Mouse (Mus musculus): ENCODE data around the gene Cds1. TPM values are rescaled to one million over a fixed set of nuclear protein-coding genes. Genes with fewer than 3 reads are reported as not detected.

The Cds1 gene
- polyA plus RNA-seq, 1 experiment: 112 TPM

GRCm38 (mm10) chr5:101772621-101773020 is 7.7 kb downstream of the Cds1 start:
- no peak for TF ChIP-seq CTCF (IDR thresholded peaks at IDR 0.05; ENCODE audit: extremely low read depth, insufficient read length, insufficient replicate concordance, low read depth, low read length)
- TF ChIP-seq POLR2A (IDR thresholded peaks at IDR 0.05; ENCODE audit: low read depth, low read length): no peak
- WGBS: 67% methylated on average over 9 of the region's 9 CpGs
- no peak overlapping the region for H3K27ac ChIP-seq (ENCODE audit: insufficient read depth, low read depth, low read length)
- H3K27me3 ChIP-seq (ENCODE audit: control insufficient read depth, insufficient read depth, low read length): no peaks in the 10 kb centered on the region
- no peak overlapping the region for H3K4me3 ChIP-seq (ENCODE audit: low read depth, low read length)
- peaks cover 33% of the 10 kb centered on the region; the same call in 1 of the 2 replicates for H3K4me1 ChIP-seq (ENCODE audit: control insufficient read depth, insufficient read depth, insufficient read length, low read length)
- no peaks in the 10 kb centered on the region for H3K36me3 ChIP-seq (ENCODE audit: control insufficient read depth, insufficient read depth, low read length)

GRCm38 (mm10) chr5:101775262-101775661 is 10.3 kb downstream of the Cds1 start:
- H3K4me3 ChIP-seq (ENCODE audit: low read depth, low read length): no peak overlapping the region
- H3K27ac ChIP-seq (ENCODE audit: insufficient read depth, low read depth, low read length): no peak overlapping the region
- peaks cover 34% of the 10 kb centered on the region for H3K4me1 ChIP-seq (ENCODE audit: control insufficient read depth, insufficient read depth, insufficient read length, low read length)
- TF ChIP-seq CTCF (IDR thresholded peaks at IDR 0.05; ENCODE audit: extremely low read depth, insufficient read length, insufficient replicate concordance, low read depth, low read length) (no peak), POLR2A (IDR thresholded peaks at IDR 0.05; ENCODE audit: low read depth, low read length) (no peak)
- no peaks in the 10 kb centered on the region for H3K36me3 ChIP-seq (ENCODE audit: control insufficient read depth, insufficient read depth, low read length)
- WGBS: 93% methylated on average over 8 of the region's 8 CpGs
- no peaks in the 10 kb centered on the region for H3K27me3 ChIP-seq (ENCODE audit: control insufficient read depth, insufficient read depth, low read length)

- Histone ChIP-seq H3K27me3 (ENCODE audit: control insufficient read depth, insufficient read depth, low read length) (no peaks in the 10 kb centered on the region), H3K4me3 (ENCODE audit: low read depth, low read length) (no peak overlapping the region), H3K27ac (ENCODE audit: insufficient read depth, low read depth, low read length) (no peak overlapping the region), H3K36me3 (ENCODE audit: control insufficient read depth, insufficient read depth, low read length) (0 out of 2 replicates have a peak, but pooled peaks cover 3% of the 10 kb centered on the region), H3K4me1 (ENCODE audit: control insufficient read depth, insufficient read depth, insufficient read length, low read length) (peaks cover 32% of the 10 kb centered on the region)
- 87% methylated on average over 8 of the region's 8 CpGs for WGBS
- no peak for TF ChIP-seq POLR2A (IDR thresholded peaks at IDR 0.05; ENCODE audit: low read depth, low read length)
Observed at GRCm38 (mm10) chr5:101776528-101776927, 11.6 kb downstream of the Cds1 start.

GRCm38 (mm10) chr5:101779376-101779863 is 14.5 kb downstream of the Cds1 start:
- Histone ChIP-seq H3K27me3 (ENCODE audit: control insufficient read depth, insufficient read depth, low read length) (no peaks in the 10 kb centered on the region), H3K4me1 (ENCODE audit: control insufficient read depth, insufficient read depth, insufficient read length, low read length) (peaks cover 32% of the 10 kb centered on the region), H3K4me3 (ENCODE audit: low read depth, low read length) (no peak overlapping the region), H3K36me3 (ENCODE audit: control insufficient read depth, insufficient read depth, low read length) (0 out of 2 replicates have a peak, but pooled peaks cover 3% of the 10 kb centered on the region), H3K27ac (ENCODE audit: insufficient read depth, low read depth, low read length) (no peak overlapping the region)
- no peak for TF ChIP-seq POLR2A (IDR thresholded peaks at IDR 0.05; ENCODE audit: low read depth, low read length)
- no peak for TF ChIP-seq CTCF (IDR thresholded peaks at IDR 0.05; ENCODE audit: extremely low read depth, insufficient read length, insufficient replicate concordance, low read depth, low read length)
- WGBS: 85% methylated on average over 15 of the region's 15 CpGs

- Histone ChIP-seq H3K27me3 (ENCODE audit: control insufficient read depth, insufficient read depth, low read length) (no peaks in the 10 kb centered on the region), H3K27ac (ENCODE audit: insufficient read depth, low read depth, low read length) (no peak overlapping the region), H3K4me3 (ENCODE audit: low read depth, low read length) (no peak overlapping the region), H3K4me1 (ENCODE audit: control insufficient read depth, insufficient read depth, insufficient read length, low read length) (peaks cover 31% of the 10 kb centered on the region), H3K36me3 (ENCODE audit: control insufficient read depth, insufficient read depth, low read length) (peaks cover 4% of the 10 kb centered on the region; the same call in 1 of the 2 replicates)
- 32% methylated on average over 4 of the region's 4 CpGs for WGBS
- TF ChIP-seq POLR2A (IDR thresholded peaks at IDR 0.05; ENCODE audit: low read depth, low read length) (no peak), CTCF (IDR thresholded peaks at IDR 0.05; ENCODE audit: extremely low read depth, insufficient read length, insufficient replicate concordance, low read depth, low read length) (no peak)
Observed at GRCm38 (mm10) chr5:101780918-101781317, 16.0 kb downstream of the Cds1 start.

- Histone ChIP-seq H3K27me3 (ENCODE audit: control insufficient read depth, insufficient read depth, low read length) (no peaks in the 10 kb centered on the region), H3K4me1 (ENCODE audit: control insufficient read depth, insufficient read depth, insufficient read length, low read length) (peaks cover 21% of the 10 kb centered on the region), H3K27ac (ENCODE audit: insufficient read depth, low read depth, low read length) (peak overlapping the region; percentile 35), H3K36me3 (ENCODE audit: control insufficient read depth, insufficient read depth, low read length) (peaks cover 7% of the 10 kb centered on the region), H3K4me3 (ENCODE audit: low read depth, low read length) (no peak overlapping the region)
- 50% methylated on average over 3 of the region's 3 CpGs for WGBS
- no peak for TF ChIP-seq CTCF (IDR thresholded peaks at IDR 0.05; ENCODE audit: extremely low read depth, insufficient read length, insufficient replicate concordance, low read depth, low read length)
- TF ChIP-seq POLR2A (IDR thresholded peaks at IDR 0.05; ENCODE audit: low read depth, low read length): no peak
Observed at GRCm38 (mm10) chr5:101784328-101784727, 19.4 kb downstream of the Cds1 start.

GRCm38 (mm10) chr5:101784787-101785186 is 19.9 kb downstream of the Cds1 start:
- no peak for TF ChIP-seq CTCF (IDR thresholded peaks at IDR 0.05; ENCODE audit: extremely low read depth, insufficient read length, insufficient replicate concordance, low read depth, low read length)
- TF ChIP-seq POLR2A (IDR thresholded peaks at IDR 0.05; ENCODE audit: low read depth, low read length): no peak
- WGBS: 72% methylated on average over 2 of the region's 2 CpGs
- H3K27ac ChIP-seq (ENCODE audit: insufficient read depth, low read depth, low read length): 0 out of 2 replicates have a peak overlapping the region, but pooled peaks have one; percentile 35
- no peak overlapping the region for H3K4me3 ChIP-seq (ENCODE audit: low read depth, low read length)
- H3K36me3 ChIP-seq (ENCODE audit: control insufficient read depth, insufficient read depth, low read length): peaks cover 7% of the 10 kb centered on the region
- H3K27me3 ChIP-seq (ENCODE audit: control insufficient read depth, insufficient read depth, low read length): no peaks in the 10 kb centered on the region
- H3K4me1 ChIP-seq (ENCODE audit: control insufficient read depth, insufficient read depth, insufficient read length, low read length): peaks cover 16% of the 10 kb centered on the region

Data from small intestine, adult 2 months (tissue).